Comparison of ENCODE assay signal across 16 mouse cellular contexts in the genomic region with DNA sequence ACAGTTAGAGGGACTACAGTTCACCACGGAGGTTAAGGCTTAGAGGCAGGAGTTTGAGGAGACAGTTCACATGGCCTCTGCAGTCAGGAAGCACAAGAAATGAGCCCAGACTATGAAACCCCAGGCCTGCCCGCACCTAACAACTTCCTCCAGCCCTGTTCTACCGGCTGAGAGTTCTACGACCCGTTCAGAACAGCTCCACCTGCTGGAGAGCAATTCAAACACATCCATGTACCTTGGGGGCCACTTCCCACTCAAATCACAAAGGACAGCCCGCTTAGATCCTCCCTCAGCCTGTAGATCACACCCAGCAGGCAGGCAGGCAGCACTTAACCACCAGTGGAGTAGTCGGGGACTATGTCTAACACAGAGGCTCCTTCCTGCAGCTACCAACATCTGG. TPM values are rescaled to one million over a fixed set of nuclear protein-coding genes. Genes with fewer than 3 reads are reported as not detected.
DNase-seq lines count a peak whose midpoint lies in the region; ATAC-seq and TF ChIP-seq lines count a peak whose summit lies in the region.
"Had no signal": no experiment of that assay in that cellular context is flagged by ENCODE, and none has a peak within 500 bp of the region (broad histone marks: within the 10 kb centered on the region; RNA-seq: fewer than 3 reads in every experiment).

No protein-coding gene starts in this region.

- H3K36me3 ChIP-seq in heart, adult 2 months (ENCODE audit: control insufficient read depth, insufficient read depth, low read length): no peaks in the 10 kb centered on the region
- no peaks in the 10 kb centered on the region for H3K36me3 ChIP-seq in heart, embryonic 12.5 days
- H3K36me3 ChIP-seq in liver, adult 2 months (ENCODE audit: control insufficient read depth, insufficient read depth, low read length): no peaks in the 10 kb centered on the region
- H3K36me3 ChIP-seq in liver, embryonic 12.5 days: no peaks in the 10 kb centered on the region
- H3K36me3 ChIP-seq: heart, embryonic 13.5 days had no signal

- H3K9me3 ChIP-seq in heart, embryonic 12.5 days (replicated peaks): peaks cover 10% of the 10 kb centered on the region; the same call in 1 of the 2 replicates
- peaks cover 36% of the 10 kb centered on the region for H3K9me3 ChIP-seq in liver, embryonic 12.5 days (replicated peaks)
- H3K9me3 ChIP-seq: midbrain, embryonic 15.5 days had no signal

- H3K27ac ChIP-seq in heart, adult 2 months: no peak overlapping the region
- no peak overlapping the region for H3K27ac ChIP-seq in heart, embryonic 12.5 days (ENCODE audit: poor library complexity, severe bottlenecking)
- no peak overlapping the region for H3K27ac ChIP-seq in liver, adult 2 months (replicated peaks; ENCODE audit: insufficient read depth, low read depth, low read length)
- no peak overlapping the region for H3K27ac ChIP-seq in liver, embryonic 12.5 days
- H3K27ac ChIP-seq: heart, embryonic 13.5 days; midbrain, embryonic 15.5 days had no signal

- DNase-seq in heart, adult 2 months: no peak
- DNase-seq in liver, adult 2 months (ENCODE audit: extremely low read depth, low read depth, low spot score): no peak
- peak; percentile 6 for DNase-seq in 3T3-L1 (ENCODE audit: low read depth, low spot score)
- DNase-seq in R1 (ENCODE audit: low read depth, low spot score): peak; percentile 93
- no peak for DNase-seq in frontal cortex, postnatal 10 days (ENCODE audit: low spot score in 2 of 2)
- no peak for DNase-seq in cerebellum, postnatal 25 days
- DNase-seq: adrenal gland, postnatal 10 days; cerebellum, adult 2 months; heart, postnatal 36 days; lung, embryonic 14.5 days had no signal

- 62% methylated on average over 7 of the region's 7 CpGs for WGBS in heart, adult 2 months
- 57% methylated on average over 7 of the region's 7 CpGs for WGBS in heart, embryonic 12.5 days
- 58% methylated on average over 7 of the region's 7 CpGs for WGBS in liver, adult 2 months
- 36% methylated on average over 7 of the region's 7 CpGs for WGBS in liver, embryonic 12.5 days (ENCODE audit: insufficient replicate concordance)

- intact Hi-C loops in heart, adult 2 months (cut with DNase I): no loop called here

- no peak overlapping the region for H3K4me2 ChIP-seq in heart, embryonic 12.5 days
- no peak overlapping the region for H3K4me2 ChIP-seq in liver, embryonic 12.5 days
- H3K4me2 ChIP-seq: heart, embryonic 13.5 days; lung, embryonic 14.5 days; midbrain, embryonic 15.5 days had no signal

- TF ChIP-seq POLR2A in heart, adult 2 months (IDR thresholded peaks at IDR 0.05; ENCODE audit: insufficient read depth, low read depth, low read length): no peak
- no peak for TF ChIP-seq POLR2A in liver, adult 2 months (IDR thresholded peaks at IDR 0.05; ENCODE audit: extremely low read depth, insufficient read depth, low read length)

- ATAC-seq in heart, embryonic 12.5 days (ENCODE audit: insufficient number of reproducible peaks, low FRiP score): no peak
- ATAC-seq in liver, embryonic 12.5 days: no peak
- ATAC-seq: hindbrain, embryonic 16.5 days; midbrain, embryonic 15.5 days had no signal

- H3K4me3 ChIP-seq in heart, adult 2 months: no peak overlapping the region
- H3K4me3 ChIP-seq in heart, embryonic 12.5 days: no peak overlapping the region
- no peak overlapping the region for H3K4me3 ChIP-seq in liver, adult 2 months (ENCODE audit: insufficient read depth, low read depth, low read length)
- no peak overlapping the region for H3K4me3 ChIP-seq in liver, embryonic 12.5 days
- H3K4me3 ChIP-seq: heart, embryonic 13.5 days; midbrain, embryonic 15.5 days had no signal

- H3K79me2 ChIP-seq in heart, adult 2 months (replicated peaks; ENCODE audit: control insufficient read depth, insufficient read depth, low read length): no peaks in the 10 kb centered on the region
- no peaks in the 10 kb centered on the region for H3K79me2 ChIP-seq in liver, adult 2 months (ENCODE audit: control insufficient read depth, insufficient read depth, low read length)

- no peak overlapping the region for H3K9ac ChIP-seq in heart, adult 2 months (ENCODE audit: low read depth, low read length)
- H3K9ac ChIP-seq in heart, embryonic 12.5 days: no peak overlapping the region
- H3K9ac ChIP-seq in liver, adult 2 months (ENCODE audit: low read depth, low read length): no peak overlapping the region
- H3K9ac ChIP-seq in liver, embryonic 12.5 days: no peak overlapping the region
- H3K9ac ChIP-seq: heart, embryonic 13.5 days; lung, embryonic 14.5 days; midbrain, embryonic 15.5 days had no signal

- TF ChIP-seq EP300 in heart, adult 2 months (IDR thresholded peaks at IDR 0.05; ENCODE audit: insufficient read depth, low read depth, low read length): no peak

- TF ChIP-seq CTCF in heart, adult 2 months (IDR thresholded peaks at IDR 0.05): peak; percentile 28
- TF ChIP-seq CTCF in liver, adult 2 months (IDR thresholded peaks at IDR 0.05; ENCODE audit: low read depth, low read length): peak; percentile 1; the same call in 1 of the 2 replicates

- no peaks in the 10 kb centered on the region for H3K4me1 ChIP-seq in heart, adult 2 months (ENCODE audit: control insufficient read depth, insufficient read depth, low read length)
- H3K4me1 ChIP-seq in heart, embryonic 12.5 days (replicated peaks): peaks cover 16% of the 10 kb centered on the region
- no peaks in the 10 kb centered on the region for H3K4me1 ChIP-seq in liver, adult 2 months (ENCODE audit: control insufficient read depth, insufficient read depth, low read length)
- H3K4me1 ChIP-seq in liver, embryonic 12.5 days: no peaks in the 10 kb centered on the region

- no peaks in the 10 kb centered on the region for H3K27me3 ChIP-seq in heart, adult 2 months (ENCODE audit: control insufficient read depth, insufficient read depth, low read length)
- H3K27me3 ChIP-seq in heart, embryonic 12.5 days (replicated peaks): no peaks in the 10 kb centered on the region
- peaks cover 2% of the 10 kb centered on the region; the same call in 1 of the 2 replicates for H3K27me3 ChIP-seq in liver, adult 2 months (ENCODE audit: control insufficient read depth, insufficient read depth, low read length)
- no peaks in the 10 kb centered on the region for H3K27me3 ChIP-seq in liver, embryonic 12.5 days (replicated peaks)
- H3K27me3 ChIP-seq: heart, embryonic 13.5 days; midbrain, embryonic 15.5 days had no signal

RNA-seq across cellular contexts. Expression of gene Srrm4, which starts 49.3 kb away (rescaled TPM):
- 10 to 100 TPM in 1 of 2 experiments, 1 to 10 TPM in 1; 9.3 to 12.2 TPM for total RNA-seq in heart, adult 2 months (2021)
- 7.1 and 7.7 TPM in 2 replicates for polyA plus RNA-seq in heart, adult 2 months (2012; rRNA removed)
- polyA plus RNA-seq in heart, embryonic 12.5 days (2016; fragmentation: Nextera tagmentation; extraction: Ambion mirVana): 1.7 and 2.4 TPM in 2 replicates
- 0.92 and 1.8 TPM in 2 replicates for total RNA-seq in liver, adult 2 months (2014; rRNA removed)
- polyA plus RNA-seq in liver, adult 2 months (2012; rRNA removed): 1.3 and 1.9 TPM in 2 replicates
- 0.07 and 0.20 TPM in 2 replicates for polyA plus RNA-seq in liver, embryonic 12.5 days (2016; fragmentation: Nextera tagmentation; extraction: Ambion mirVana)
- polyA plus RNA-seq: thymus, postnatal 0 days had no signal

Comparison
In these comparisons a context has a peak if more than half of its experiments do, and no peak if none do; other contexts are left out.
1. DNase-seq: peak in 3T3-L1 (single experiment) and R1 (single experiment); none in heart, adult 2 months (0 of 2), liver, adult 2 months (single experiment), frontal cortex, postnatal 10 days (0 of 2) and cerebellum, postnatal 25 days (0 of 2).